Mouse (Mus musculus): Measurements from ENCODE around the gene Pax6.

GRCm38 (mm10) chr2:105697741-105698140 is 29.0 kb downstream of the Pax6 start:
- no peak for TF ChIP-seq CTCF (IDR thresholded peaks at IDR 0.05; ENCODE audit: low read depth, low read length)
- TF ChIP-seq POLR2AphosphoS5 (IDR thresholded peaks at IDR 0.05; ENCODE audit: insufficient replicate concordance, low read depth, low read length): no peak

Data from G1E (cell line).